Comparison of ENCODE assay signal across 13 mouse cellular contexts in the genomic region with DNA sequence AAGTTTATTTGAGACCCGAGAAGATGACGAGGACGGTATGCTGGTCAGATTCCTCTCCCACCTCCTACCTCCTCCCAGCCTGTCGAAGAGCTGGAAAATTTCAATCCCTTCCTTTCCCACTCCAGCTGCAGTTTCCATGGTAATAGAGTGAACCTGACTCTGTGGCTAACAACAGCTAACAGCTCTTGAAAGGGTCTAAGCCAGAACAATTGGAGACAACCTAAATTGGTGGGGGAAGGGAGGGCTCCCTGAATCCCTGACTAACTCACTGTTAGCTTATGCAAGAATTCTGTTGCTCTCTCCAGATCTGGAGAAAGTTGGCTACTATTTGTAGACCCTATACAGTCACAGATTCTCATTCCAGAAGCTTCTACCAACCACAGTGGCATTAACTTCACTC. TPM values are rescaled to one million over a fixed set of nuclear protein-coding genes. Genes with fewer than 3 reads are reported as not detected.
A peak's percentile ranks its signal among the peaks of the same experiment; 100 is the strongest.
DNase-seq lines count a peak whose midpoint lies in the region; ATAC-seq and TF ChIP-seq lines count a peak whose summit lies in the region.
"Had no signal": no experiment of that assay in that cellular context is flagged by ENCODE, and none has a peak within 500 bp of the region (broad histone marks: within the 10 kb centered on the region; RNA-seq: fewer than 3 reads in every experiment).

No protein-coding gene starts in this region.

- H3K36me3 ChIP-seq in lung, postnatal 0 days (ENCODE audit: insufficient read depth, low read length) = no peaks in the 10 kb centered on the region
- H3K36me3 ChIP-seq in forebrain, embryonic 13.5 days (ENCODE audit: poor library complexity, severe bottlenecking) = no peaks in the 10 kb centered on the region
- no peaks in the 10 kb centered on the region; the same call in 1 of the 2 replicates for H3K36me3 ChIP-seq in limb, embryonic 13.5 days

- H3K4me3 ChIP-seq in lung, postnatal 0 days (ENCODE audit: low read depth, low read length) = no peak overlapping the region
- H3K4me3 ChIP-seq in forebrain, embryonic 13.5 days = no peak overlapping the region
- H3K4me3 ChIP-seq in limb, embryonic 13.5 days = no peak overlapping the region

- no peak for DNase-seq in lung, postnatal 0 days (ENCODE audit: low spot score)
- DNase-seq in lung, postnatal 4 days = no peak
- DNase-seq in telencephalon, adult 2 months (ENCODE audit: low read depth, low spot score) = peak; percentile 24
- no peak for DNase-seq in frontal cortex, postnatal 36 days (ENCODE audit: low spot score in 2 of 2)
- no peak for DNase-seq in left cerebral cortex, postnatal 4 days
- no peak for DNase-seq in frontal cortex, postnatal 10 days (ENCODE audit: low spot score in 2 of 2)
- DNase-seq: adrenal gland, postnatal 25 days; cerebellum, adult 9-10 months; gastrocnemius, postnatal 10 days had no signal

- H3K9ac ChIP-seq in lung, postnatal 0 days (replicated peaks; ENCODE audit: low read depth) = no peak overlapping the region
- H3K9ac ChIP-seq in forebrain, embryonic 13.5 days = no peak overlapping the region
- no peak overlapping the region; the same call in 1 of the 2 replicates for H3K9ac ChIP-seq in limb, embryonic 13.5 days

- WGBS in lung, postnatal 0 days = 20% methylated on average over 4 of the region's 4 CpGs
- WGBS in forebrain, embryonic 13.5 days = 2% methylated on average over 4 of the region's 4 CpGs
- WGBS in limb, embryonic 13.5 days = 15% methylated on average over 4 of the region's 4 CpGs

- H3K4me2 ChIP-seq in lung, postnatal 0 days (replicated peaks; ENCODE audit: low read depth, low read length) = no peak overlapping the region
- H3K4me2 ChIP-seq in forebrain, embryonic 13.5 days = no peak overlapping the region
- H3K4me2 ChIP-seq in limb, embryonic 13.5 days (replicated peaks) = no peak overlapping the region

- no peaks in the 10 kb centered on the region for H3K27me3 ChIP-seq in lung, postnatal 0 days (replicated peaks; ENCODE audit: insufficient read depth, low read length)
- H3K27me3 ChIP-seq in forebrain, embryonic 13.5 days = no peaks in the 10 kb centered on the region
- H3K27me3 ChIP-seq in limb, embryonic 13.5 days = no peaks in the 10 kb centered on the region
- H3K27me3 ChIP-seq: CH12.LX had no signal

- no peak for TF ChIP-seq CTCF in lung, postnatal 0 days (IDR thresholded peaks at IDR 0.05)

- TF ChIP-seq EP300 in lung, postnatal 0 days (IDR thresholded peaks at IDR 0.05) = no peak

- H3K9me3 ChIP-seq in lung, postnatal 0 days (ENCODE audit: low read length) = no peaks in the 10 kb centered on the region
- no peaks in the 10 kb centered on the region for H3K9me3 ChIP-seq in forebrain, embryonic 13.5 days (replicated peaks)
- no peaks in the 10 kb centered on the region for H3K9me3 ChIP-seq in limb, embryonic 13.5 days

- no peak overlapping the region for H3K27ac ChIP-seq in lung, postnatal 0 days (ENCODE audit: low read length)
- H3K27ac ChIP-seq in forebrain, embryonic 13.5 days = peak overlapping the region; percentile 45; the same call in 1 of the 2 replicates
- H3K27ac ChIP-seq in limb, embryonic 13.5 days = peak overlapping the region; percentile 61

- no peaks in the 10 kb centered on the region for H3K4me1 ChIP-seq in lung, postnatal 0 days (ENCODE audit: insufficient read depth, low read depth, low read length)
- H3K4me1 ChIP-seq in forebrain, embryonic 13.5 days = peaks cover 18% of the 10 kb centered on the region
- H3K4me1 ChIP-seq in limb, embryonic 13.5 days = peaks cover 27% of the 10 kb centered on the region

- ATAC-seq in lung, postnatal 0 days = peak; percentile 28
- ATAC-seq in forebrain, embryonic 13.5 days = peak; percentile 84
- ATAC-seq in limb, embryonic 13.5 days (ENCODE audit: low FRiP score, low read depth) = peak; percentile 77

- intact Hi-C loops in left cerebral cortex, postnatal 4 days (cut with DNase I) = loop anchor here (10.0 kb wide), 1 partner anchor 61 kb away; no protein-coding TSS in a partner anchor

RNA-seq across cellular contexts. Expression of a gene that starts 23.1 kb away (rescaled TPM):
- polyA plus RNA-seq in lung, postnatal 0 days (2015; fragmentation: Nextera tagmentation; extraction: Ambion mirVana) = 0.71 and 1.1 TPM in 2 replicates
- 21.8 and 23.2 TPM in 2 replicates for polyA plus RNA-seq in forebrain, embryonic 13.5 days (2015; fragmentation: Nextera tagmentation; extraction: Ambion mirVana)
- 13.4 and 14.9 TPM in 2 replicates for polyA plus RNA-seq in limb, embryonic 13.5 days (2015; fragmentation: Nextera tagmentation; extraction: Ambion mirVana)
- 10 to 100 TPM; 52.9 to 67.1 TPM for total RNA-seq in left cerebral cortex, postnatal 4 days (2021)
- total RNA-seq: CH12.LX; megakaryocyte, adult 5-6 weeks had no signal

RNA-seq across cellular contexts. Expression of a gene that starts 23.2 kb away (rescaled TPM):
- 49.7 and 55.1 TPM in 2 replicates for polyA plus RNA-seq in lung, postnatal 0 days (2015; fragmentation: Nextera tagmentation; extraction: Ambion mirVana)
- polyA plus RNA-seq in forebrain, embryonic 13.5 days (2015; fragmentation: Nextera tagmentation; extraction: Ambion mirVana) = 58.7 and 69.5 TPM in 2 replicates
- 230 and 252 TPM in 2 replicates for polyA plus RNA-seq in limb, embryonic 13.5 days (2015; fragmentation: Nextera tagmentation; extraction: Ambion mirVana)
- 100 to 1,000 TPM in 1 of 2 experiments, 10 to 100 TPM in 1; 94.3 to 117 TPM for total RNA-seq in left cerebral cortex, postnatal 4 days (2021)
- total RNA-seq: CH12.LX had no signal

RNA-seq across cellular contexts. Expression of a gene that starts 57.2 kb away (rescaled TPM):
- polyA plus RNA-seq in lung, postnatal 0 days (2015; fragmentation: Nextera tagmentation; extraction: Ambion mirVana) = 1.0 and 1.6 TPM in 2 replicates
- 0.84 and 1.3 TPM in 2 replicates for polyA plus RNA-seq in forebrain, embryonic 13.5 days (2015; fragmentation: Nextera tagmentation; extraction: Ambion mirVana)
- 4.8 and 6.4 TPM in 2 replicates for polyA plus RNA-seq in limb, embryonic 13.5 days (2015; fragmentation: Nextera tagmentation; extraction: Ambion mirVana)
- total RNA-seq in left cerebral cortex, postnatal 4 days (2021) = 10 to 100 TPM; 20.5 to 37.4 TPM
- total RNA-seq: CH12.LX; megakaryocyte, adult 5-6 weeks had no signal

Comparison
In these comparisons a context has a peak if more than half of its experiments do, and no peak if none do; other contexts are left out.
1. ATAC-seq: peak in every context shown above with its lines; median percentile 84 in forebrain, embryonic 13.5 days; 77 in limb, embryonic 13.5 days; 28 in lung, postnatal 0 days.